Mouse (Mus musculus) ES-E14 (cell line): Measurements from ENCODE around the gene Zfp248.

Experiments used
- CHD2 ChIP-seq: IDR thresholded peaks from 2 replicates; pipeline ENCODE4 v1.6.1; 2014; ENCODE audit warnings: mild to moderate bottlenecking, low read depth, low read length, inconsistent platforms
- HCFC1 ChIP-seq: IDR thresholded peaks from 2 replicates; pipeline ENCODE4 v1.6.1; 2012; ENCODE audit warnings: low read length, inconsistent platforms, borderline replicate concordance; ENCODE audit not compliant: insufficient read depth
- MAFK ChIP-seq: IDR thresholded peaks from 2 replicates; pipeline ENCODE4 v1.6.1; 2014; ENCODE audit warnings: mild to moderate bottlenecking, low read depth, low read length, inconsistent platforms; ENCODE audit not compliant: insufficient read depth
- ZC3H11A ChIP-seq: IDR thresholded peaks from 2 replicates; pipeline ENCODE4 v1.6.1; 2012; ENCODE audit warnings: low read depth, mild to moderate bottlenecking, inconsistent platforms, low read length, borderline replicate concordance
- ZNF384 ChIP-seq: IDR thresholded peaks from 2 replicates; pipeline ENCODE4 v1.6.1; 2012; ENCODE audit warnings: low read depth, low read length, inconsistent platforms

- TF ChIP-seq ZNF384 (no peak), CHD2 (no peak), ZC3H11A (no peak), MAFK (no peak), HCFC1 (no peak)
Measured at GRCm38 (mm10) chr6:118457726-118458125, 2.4 kb upstream of the Zfp248 start.
